Mouse (Mus musculus) right cerebral cortex, adult 18-20 months (tissue): ENCODE results near the gene March11.

ENCODE experiments used
- DNase-seq: peaks from one replicate; pipeline ENCODE4 v3.0.0; 2022; ENCODE audit warnings: mixed read lengths

The March11 gene

DNA sequence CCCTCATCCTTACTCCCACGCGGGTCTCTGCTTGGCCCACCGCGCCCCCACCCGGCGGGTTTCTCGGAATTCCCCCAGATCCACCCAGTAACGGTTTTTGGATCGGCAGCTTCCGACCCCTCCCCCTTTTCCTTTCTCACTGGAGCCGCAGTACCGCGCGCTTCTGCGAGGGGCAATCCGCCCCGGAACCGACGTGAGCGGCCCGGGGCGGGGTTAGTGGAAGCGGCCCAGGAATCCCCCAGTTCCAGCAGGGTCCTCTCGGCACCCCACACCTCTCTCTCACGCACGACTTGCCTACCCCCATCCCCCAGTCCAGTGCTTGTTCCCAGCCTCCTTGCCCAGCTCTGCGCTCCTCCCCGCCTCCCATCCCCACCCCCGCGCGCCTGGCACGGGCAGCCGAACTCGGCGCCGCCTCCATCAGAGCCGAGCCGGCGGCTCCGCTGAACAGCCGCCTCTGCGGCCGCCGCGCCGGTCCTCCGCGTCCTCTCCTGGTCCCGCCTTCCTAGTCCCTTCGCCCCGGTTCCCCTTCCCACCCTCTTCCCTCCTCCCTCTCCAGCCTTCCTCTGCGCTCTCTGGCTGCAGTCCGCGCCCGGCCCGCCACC is at the start of gene March11:
Gene March11 (plus strand): TSS at position 420 of the 602 bp plus-strand sequence.
- DNase-seq, result peak; percentile 83

DNA sequence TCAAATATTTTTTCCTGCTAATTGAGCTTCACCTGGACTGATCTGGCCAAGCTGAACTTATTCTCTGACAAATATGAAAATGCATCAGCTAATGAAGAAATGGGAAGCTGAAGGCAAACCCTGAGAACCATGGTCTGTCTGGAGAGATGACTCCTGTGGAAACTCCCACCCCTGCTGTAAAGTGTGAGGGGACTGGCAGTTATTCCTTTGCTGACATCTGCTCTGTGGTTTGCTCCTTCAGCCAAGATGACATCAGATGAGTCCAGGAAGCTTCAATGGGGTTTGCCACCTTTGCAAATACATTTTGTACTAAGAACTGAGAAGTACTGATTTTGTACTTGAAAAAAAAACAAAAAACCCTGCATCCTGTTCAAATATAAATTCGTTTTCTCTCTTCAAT is 46.5 kb upstream of the March11 start:
- DNase-seq, result no peak

DNA sequence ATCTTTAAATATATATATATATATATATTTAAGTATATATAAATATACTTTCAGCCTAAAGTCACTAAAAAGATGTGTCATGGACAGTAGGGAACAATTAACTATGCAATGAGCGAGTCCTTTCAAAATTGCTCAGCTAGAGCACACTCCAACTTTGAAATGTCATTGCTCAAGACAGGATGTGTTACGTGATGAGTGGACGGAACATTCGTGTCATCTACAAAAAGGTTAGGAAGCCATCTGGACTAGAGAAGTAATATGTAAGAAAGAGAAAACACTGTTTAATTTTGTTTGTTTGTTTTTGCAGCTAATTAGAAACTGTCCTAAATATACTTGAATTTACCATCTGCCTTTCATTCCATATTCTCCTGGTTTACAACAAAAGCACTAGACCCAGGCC is 39.3 kb upstream of the March11 start:
- no peak for DNase-seq

DNA sequence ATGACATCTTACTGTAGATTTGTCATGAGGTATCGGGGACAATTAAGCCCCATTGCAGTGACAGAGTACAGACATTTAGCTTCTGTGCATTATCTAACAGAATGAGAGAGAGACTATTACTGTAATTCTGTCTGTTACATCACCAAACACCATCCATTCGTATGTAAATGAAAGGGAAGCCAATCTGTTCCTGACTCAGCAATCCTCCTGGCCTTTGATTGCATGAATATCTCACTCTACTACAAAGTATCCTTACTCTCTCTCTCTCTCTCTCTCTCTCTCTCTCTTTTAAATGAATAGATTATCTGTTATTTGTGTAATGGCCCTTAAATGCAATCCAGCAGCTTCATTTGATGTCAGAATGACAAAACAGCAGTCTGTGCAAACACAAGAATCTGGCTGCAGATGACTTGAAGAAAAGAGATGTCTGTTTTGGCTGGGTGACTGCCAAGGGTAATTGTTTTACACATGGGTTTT is 32.8 kb upstream of the March11 start:
- DNase-seq, result no peak

DNA sequence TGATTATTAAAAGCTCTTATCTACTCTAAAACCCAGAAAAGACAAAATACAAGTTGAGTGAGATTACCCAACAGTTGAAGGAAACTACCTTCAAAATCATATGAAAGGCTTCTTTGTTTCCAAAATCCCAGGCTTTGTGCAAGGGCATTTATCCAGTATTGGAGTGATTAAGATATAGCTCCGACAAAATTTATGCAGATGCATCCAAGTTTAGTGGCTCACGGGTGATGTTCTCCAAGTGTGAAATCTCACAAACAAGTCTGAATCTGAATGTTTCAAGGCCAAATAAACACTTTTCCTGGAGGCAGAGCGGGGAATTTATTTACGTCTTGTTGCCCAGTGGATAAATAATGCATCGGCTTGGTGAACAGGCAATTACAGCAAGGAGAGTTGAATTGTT is 32.2 kb upstream of the March11 start:
- DNase-seq, result no peak

DNA sequence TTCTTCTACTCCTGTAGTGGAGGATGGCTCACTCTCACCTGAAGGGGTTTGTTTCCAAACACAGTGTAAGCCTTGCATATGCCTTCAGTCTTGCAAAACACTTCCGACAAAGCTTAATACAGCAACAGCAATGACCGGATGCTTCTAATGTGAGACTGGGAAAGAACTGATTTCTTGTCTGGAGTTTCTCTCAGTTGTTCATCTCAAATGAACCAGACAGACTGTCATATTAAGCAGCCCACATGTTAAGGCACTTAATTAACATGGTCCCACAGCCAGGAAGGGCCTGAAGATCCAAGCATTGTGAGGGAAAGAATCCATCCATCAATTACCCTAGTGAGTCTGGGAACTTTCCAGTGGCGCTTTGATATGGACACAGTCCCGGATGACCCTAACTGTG is 17.0 kb upstream of the March11 start:
- no peak for DNase-seq

DNA sequence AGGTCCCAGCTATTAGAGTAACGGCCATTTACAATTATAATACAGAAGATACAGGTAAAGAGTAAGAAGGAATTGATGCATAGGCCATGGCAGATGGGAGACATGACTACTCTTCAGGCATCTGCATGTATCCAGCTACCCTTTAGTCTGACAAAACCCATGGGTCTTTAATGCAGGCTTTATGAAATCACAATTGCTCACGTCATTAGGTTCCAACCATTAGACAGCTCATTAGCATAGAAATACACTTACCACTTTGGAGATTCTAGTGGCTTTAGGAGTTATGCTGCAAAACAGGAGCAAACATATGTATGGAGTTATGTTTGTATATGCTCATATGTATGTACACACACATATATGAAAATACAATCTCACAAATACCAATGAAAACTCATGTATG is 16.0 kb upstream of the March11 start:
- no peak for DNase-seq

DNA sequence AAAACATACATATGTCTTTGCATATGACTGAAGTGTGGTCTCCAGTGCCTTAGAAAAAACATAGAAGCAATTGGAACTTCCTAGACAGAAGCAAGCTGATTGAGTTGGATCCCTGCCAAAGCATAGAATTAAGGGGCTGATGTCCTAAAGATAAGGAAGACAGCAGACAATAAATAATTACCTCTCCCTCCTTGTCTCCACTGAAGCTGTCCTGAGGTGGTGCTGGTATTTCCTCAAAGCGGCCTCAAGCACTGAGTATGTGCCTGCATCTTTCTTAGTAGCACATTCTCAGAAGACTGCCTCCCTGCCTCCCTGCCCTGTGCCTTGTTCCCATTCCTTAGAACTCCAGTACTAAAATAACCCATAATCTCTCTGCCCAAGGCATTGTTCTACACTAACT is 15.6 kb upstream of the March11 start:
- no peak for DNase-seq

DNA sequence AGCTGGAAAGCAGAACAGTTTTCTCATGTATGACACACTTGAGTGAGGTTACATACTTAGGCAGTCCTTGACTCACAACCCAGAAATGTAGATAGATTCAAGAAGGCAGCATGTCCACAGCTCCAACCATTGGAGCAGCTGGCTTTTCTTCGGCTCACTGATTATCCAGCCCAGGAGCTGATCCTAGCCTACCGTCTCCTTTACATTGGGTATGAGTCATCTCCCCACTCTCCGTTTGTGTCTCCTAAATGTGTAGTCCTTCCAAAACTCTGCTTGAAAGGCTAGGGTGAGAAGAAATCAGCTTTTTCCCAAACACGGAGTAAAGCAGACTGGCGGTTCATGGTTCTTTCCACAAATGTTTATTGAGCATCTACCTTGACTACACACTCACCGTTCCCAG is 10.2 kb upstream of the March11 start:
- DNase-seq, result no peak

DNA sequence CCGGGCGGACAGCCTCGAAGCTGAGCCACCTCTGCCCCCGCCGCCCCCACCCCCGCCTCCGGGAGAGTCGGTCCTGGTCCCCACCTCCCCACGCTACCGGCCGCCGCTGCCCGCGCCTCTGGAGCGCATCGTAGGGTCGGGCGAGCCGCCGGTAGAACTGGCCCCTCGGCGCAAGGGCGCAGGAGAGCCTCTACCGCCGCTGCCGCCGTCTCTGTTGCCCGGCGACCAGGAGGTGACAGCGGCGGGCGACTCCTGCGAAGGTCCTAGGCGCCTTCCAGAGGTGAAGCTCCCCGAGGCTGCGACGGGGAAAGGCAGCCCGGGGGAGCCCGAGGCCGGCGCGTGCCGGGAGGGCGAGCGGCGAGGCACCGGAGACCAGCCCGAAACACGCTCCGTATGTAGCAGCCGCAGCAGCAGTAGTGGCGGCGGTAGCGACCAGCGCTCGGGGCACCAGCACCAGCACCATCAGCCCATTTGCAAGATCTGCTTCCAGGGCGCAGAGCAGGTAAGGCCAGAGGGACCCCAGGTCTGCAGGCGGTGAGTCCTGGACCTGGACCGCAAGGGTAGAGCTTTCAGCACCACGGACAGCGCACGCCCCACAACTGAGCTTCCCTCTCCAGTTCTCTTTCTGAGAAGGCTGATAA is 563 bp downstream of the March11 start:
- peak; percentile 45 for DNase-seq

DNA sequence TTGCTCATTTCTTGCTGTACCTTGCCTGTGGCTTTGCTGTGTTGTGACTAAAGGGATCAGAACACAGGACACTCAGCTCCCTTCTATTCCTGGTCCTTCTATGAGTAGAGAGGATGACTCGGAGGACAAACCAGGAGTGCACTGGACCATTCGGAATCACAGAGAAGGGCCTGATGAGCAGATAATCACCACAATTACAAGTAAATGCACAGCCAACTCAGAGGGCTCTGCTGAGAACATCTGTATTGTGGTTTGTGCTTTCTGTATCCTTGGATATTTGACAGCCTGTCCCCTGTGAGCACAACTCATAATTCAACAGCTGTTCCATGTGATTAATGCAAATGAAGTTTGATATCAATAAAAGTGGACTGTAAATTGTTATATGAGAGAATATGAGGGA is 11.0 kb downstream of the March11 start:
- DNase-seq, result no peak

DNA sequence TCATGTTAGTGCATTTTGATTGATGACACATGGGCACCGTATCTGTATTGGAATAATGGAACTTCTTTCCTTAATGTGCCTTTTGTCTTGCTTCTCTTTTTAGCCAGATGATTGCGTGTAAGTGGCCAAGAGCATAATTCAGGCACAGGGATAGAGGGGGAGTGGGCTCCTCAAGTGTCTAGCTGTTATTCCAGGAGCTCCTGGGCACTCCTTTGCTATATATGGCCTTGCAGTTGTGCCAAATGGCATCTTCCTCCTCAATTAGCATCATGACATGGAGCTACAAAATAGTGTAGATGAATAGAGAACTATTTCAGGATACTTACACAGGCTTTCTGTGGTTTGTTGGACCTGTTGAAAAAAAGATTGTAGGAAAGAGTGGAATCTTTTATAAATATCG is 11.6 kb downstream of the March11 start:
- DNase-seq, result no peak

DNA sequence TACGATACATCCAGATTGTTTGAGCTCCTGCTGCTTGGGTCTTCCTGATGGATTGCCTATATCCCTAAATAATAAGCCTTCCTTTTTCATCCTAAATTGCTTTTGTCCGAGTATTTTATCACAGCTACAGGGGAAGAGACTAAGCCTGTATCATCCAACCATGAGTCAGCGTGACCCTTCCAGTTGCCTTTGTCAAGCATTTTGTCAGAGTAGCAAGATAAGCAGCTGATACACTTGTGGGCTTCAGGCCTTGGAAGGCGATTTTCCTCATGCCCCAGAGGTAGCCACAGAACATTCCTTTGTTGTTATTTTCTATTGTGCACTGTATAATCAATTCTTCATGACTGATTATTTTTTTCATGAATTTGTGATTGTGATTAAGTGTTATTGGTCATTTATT is 14.0 kb downstream of the March11 start:
- no peak for DNase-seq

DNA sequence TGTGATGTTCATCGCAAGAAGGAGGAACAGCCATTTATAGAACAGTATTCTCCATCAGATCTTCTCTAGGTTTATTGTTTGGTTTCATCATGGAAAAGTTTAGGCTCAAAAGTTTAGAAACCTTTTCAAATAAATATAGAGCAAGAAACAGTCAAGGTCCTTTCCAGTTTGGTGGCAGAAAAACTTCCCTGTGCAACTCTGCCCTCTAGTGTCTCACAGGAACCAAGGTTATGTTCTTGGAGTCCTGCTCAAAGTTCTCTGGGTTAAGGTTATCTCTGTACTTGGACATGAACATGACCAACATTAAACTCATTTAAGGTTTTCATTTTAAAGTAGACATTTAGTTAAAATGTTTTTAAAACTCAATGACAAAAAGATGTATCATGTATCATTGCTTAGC is 18.3 kb downstream of the March11 start:
- DNase-seq, result no peak

DNA sequence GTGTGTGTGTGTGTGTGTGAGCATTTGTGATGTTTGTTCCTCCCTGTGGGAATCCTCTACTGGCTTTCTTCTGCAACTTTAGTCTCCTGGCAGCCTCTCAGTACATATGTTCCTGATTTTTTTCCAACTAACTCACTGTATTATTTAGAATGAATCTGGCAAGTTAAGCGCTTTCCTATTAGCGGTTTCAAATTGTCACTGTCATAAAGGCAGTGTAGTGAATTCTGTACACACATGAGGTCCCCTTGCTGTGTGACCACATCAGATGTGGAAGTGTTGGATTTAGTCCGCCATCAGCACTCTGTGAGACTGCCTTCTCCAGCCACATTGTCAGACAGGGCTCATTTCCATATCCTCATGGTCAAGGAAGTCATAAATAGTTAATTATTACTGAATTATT is 26.9 kb downstream of the March11 start:
- no peak for DNase-seq

DNA sequence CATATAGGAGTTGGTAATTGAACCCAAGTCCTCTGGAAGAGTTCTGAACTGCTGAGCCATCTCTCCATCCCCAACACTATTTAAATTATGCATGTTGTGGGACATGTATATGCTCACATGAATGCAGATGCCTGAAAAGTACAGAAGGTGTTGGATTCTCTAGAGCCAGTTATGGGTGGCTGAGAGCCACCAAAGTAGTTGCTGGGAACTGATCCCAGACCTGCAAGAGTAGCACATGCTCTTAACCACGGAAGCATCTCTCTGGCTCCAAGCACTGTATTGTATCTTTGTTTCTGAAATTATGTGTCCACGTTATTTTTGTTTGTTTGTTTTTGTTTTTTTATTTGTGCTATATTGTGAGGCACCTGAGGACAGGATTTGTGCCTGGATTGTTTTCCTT is 28.9 kb downstream of the March11 start:
- no peak for DNase-seq

DNA sequence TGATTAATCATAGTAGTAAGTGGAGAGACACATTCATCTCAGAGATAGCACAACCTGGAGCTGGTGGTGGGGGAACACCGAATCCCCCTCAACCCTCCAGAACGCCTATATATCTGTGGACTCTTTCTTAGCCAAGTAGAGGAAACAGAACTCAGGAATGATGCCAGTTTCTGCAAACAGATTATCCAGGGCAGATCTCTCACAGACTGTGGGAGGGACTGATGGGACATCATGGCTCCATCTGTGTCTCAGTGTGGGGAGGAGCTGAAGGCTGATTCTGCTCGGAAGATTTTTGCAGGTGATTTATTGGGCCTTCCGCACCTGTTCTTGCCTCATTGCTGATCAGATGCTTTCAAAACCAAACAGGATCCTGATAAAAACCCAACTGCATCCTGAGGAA is 29.5 kb downstream of the March11 start:
- peak; percentile 21 for DNase-seq

DNA sequence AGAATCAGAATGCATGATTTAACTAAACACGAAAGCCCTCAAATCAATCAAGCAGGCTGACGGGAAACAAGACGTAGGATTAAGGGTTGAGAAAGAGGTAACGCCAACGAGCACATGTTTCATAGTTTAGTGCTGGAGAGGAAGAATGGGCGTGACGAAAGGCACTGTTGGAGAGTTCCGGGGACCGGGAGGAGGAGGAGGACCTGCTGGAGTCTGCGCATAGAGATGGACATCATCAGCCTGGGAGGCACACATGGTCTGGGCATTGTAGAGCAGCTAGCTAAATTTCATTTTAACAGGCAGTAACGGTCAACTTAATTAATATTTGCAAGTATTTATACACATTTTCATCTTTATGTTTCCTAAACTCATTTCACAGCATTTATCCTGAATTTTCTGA is 31.6 kb downstream of the March11 start:
- no peak for DNase-seq

DNA sequence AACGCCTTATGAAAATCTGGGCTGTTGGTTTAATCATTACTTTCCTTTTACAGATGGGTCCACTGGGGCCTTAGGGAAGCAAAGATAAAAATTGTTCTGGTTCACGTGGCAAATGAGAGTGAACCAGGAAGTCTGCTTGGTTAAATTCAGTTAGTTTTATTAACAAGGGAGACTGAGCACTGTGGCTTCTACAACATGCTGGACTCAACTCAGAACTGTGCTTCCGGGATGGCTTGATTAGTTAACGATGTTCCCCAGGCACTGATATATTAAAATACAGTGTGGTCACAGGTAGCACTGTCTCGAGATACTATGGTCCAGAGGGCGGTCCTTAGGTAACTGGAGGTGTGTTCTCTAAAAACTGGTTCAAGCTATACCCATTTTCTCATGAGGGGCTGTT is 32.1 kb downstream of the March11 start:
- DNase-seq, result no peak

DNA sequence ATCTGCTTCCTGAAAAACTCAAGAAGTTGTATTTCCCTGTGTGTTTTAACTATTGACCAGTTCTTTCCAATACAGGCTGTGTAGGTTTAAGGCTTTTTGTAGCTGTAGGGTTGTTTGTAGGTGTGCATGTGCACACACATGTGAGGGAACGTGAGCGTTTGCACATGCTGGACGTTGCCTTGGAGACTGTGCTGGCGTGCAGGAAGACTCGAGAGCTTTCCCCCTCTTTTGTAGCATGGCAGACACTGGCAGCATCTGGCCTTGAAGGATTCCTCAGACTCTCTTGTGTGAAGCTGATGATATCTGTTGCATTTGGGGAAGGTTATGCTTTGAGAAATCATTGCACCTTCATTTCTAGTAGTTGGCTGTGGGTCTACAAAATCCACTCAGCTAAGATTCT is 35.5 kb downstream of the March11 start:
- no peak for DNase-seq

DNA sequence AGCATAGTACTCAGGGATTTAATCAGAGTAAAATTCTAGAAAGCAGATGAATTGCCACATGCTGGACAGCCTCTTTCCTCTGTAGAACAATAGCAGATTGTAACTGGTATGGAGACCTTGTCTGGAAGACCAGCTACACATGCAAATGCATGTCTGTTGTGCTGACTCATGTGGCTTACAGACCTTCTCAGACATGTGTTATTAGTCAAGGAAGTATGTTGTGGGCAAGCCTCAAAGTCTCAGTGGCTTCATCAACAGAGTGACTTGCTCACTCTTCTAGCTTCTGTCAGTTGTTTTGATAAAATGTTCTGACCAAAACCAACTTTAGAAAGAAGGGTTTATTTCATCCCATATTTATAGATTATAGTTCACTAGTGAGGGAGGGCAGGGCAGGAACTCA is 44.8 kb downstream of the March11 start:
- no peak for DNase-seq

DNA sequence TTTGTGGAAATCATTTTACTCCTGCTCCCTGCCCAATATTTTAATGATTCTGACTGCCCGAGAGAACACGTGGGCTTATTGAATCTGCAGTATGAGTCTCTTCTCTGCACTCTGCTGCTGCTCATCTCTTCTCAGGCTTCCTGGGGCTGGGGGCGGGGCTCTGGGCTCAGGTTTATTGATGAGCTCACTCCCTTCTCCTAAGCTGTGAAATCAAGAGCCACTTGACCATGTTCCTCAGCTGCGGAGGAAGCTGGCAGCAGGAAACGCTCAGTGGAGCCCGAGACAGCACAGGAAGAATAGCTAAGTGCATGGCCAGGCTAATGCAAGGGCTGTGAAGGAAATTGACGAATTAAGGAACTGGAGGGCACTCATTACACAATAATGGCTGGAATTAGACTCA is 56.5 kb downstream of the March11 start:
- peak; percentile 43 for DNase-seq

DNA sequence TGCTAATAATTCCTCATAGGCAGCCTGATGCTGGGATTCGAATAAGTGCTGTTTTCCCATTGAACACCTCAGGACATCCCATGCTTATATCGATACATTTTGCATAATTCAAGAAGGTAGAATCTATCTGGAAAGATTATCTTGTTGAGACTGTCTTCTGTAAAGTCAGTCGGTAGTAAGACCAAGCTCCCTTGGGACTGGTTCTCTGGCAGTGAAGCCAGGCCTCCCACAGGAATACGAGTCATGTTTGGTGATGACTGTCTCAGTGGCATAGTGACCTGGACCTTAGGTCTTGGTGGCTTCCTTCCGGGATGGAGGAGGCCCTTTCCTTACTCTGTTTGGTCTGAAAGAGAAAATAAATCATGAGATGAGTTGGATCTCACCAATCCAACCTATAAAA is 57.7 kb downstream of the March11 start:
- no peak for DNase-seq

DNA sequence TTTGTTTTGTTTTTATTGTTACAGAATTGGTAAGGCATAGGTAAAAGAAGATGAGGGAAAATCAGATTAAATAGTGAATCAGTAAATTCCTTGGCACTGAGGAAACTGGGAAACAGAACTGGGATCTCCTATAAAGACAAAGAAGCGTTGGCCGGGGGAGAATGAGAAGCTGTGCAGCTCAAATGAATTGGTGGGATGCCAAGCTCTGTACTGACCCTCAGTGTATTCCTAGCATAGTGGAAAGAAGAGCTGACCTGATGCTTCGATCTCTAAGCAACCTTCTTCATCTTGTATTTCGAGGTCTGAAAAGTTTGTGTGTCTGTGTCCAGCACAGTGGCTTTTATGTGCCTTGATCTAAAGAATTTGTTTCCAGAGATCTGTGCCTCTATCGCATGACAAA is 64.9 kb downstream of the March11 start:
- no peak for DNase-seq

DNA sequence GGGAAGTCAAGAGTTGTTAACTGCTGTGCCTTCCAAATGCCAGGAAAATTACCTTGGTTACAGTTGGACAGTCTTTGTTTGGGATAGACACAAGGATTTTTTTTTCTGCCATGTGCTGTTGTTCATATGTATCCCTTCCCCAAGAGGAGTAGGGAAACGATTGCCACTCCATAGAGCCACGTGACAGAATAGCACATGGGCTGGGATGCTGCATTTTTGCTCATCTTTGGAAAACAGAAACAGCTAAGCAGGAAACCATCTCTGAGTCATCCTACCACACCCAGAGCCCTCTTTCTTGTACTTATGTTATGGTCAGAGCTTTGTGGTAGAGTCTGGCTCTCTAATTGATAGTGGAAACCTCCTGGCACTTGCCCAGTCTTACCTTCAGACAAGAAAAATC is 65.4 kb downstream of the March11 start:
- no peak for DNase-seq
